Mouse (Mus musculus): ENCODE data around the gene Rabgap1. TPM values are rescaled to one million over a fixed set of nuclear protein-coding genes. Genes with fewer than 3 reads are reported as not detected.

Rabgap1 gene
- polyA plus RNA-seq, 1 experiment from 2014 or later = 14.1 TPM

DNA sequence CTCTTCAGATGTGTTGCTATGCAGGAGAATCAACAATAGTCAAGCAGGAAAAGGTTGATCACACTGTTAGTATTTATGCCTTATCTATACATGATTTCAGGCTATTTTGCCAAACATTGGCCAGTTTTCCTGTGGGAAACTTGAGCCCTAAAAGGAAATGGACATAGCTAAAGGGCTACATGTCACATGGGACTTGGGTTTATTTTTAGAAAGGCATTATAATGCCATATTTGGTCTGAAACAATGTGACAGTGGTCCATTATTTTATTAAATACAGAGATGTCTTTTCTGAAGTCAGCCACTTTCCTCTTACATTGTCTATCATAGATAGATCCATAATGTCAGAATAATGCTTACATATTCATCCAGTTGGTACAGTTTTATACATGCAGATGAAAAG lies 84.5 kb downstream of the Rabgap1 start:
- Histone ChIP-seq H3K27ac (ENCODE audit: low read depth, low read length) (no peak overlapping the region), H3K4me1 (replicated peaks; ENCODE audit: control insufficient read depth, insufficient read depth, low read length) (peaks cover 5% of the 10 kb centered on the region; the same call in 1 of the 2 replicates), H3K27me3 (replicated peaks; ENCODE audit: control insufficient read depth, insufficient read depth, low read length) (no peaks in the 10 kb centered on the region), H3K9ac (ENCODE audit: low read depth, low read length) (no peak overlapping the region), H3K4me3 (ENCODE audit: low read depth, low read length) (no peak overlapping the region), H3K36me3 (ENCODE audit: control insufficient read depth, insufficient read depth) (0 out of 2 replicates have a peak, but pooled peaks cover 13% of the 10 kb centered on the region), H3K9me3 (ENCODE audit: control insufficient read depth) (no peaks in the 10 kb centered on the region), H3K4me2 (replicated peaks; ENCODE audit: low read depth) (no peak overlapping the region)
- ATAC-seq = no peak
- TF ChIP-seq CTCF (IDR thresholded peaks at IDR 0.05; ENCODE audit: low read depth) = no peak

DNA sequence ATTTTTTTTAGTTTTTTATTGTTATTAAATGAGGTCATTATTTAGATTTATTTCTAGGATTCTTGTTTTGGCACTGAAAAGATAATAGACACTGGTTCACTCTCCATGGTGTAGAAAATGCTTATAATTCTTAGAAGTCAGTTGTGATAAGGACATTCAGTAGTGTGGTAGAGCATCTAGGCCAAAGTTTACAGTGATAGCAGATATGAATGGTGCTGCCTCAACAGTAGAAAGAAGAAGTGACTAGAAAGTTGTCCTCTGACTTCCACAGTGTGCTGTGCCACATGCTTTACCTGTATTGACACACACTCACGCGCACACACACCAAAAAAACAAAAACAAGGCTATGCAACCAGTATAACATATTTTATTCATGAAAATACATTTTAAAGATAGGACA lies 86.3 kb downstream of the Rabgap1 start:
- Histone ChIP-seq H3K27me3 (replicated peaks; ENCODE audit: control insufficient read depth, insufficient read depth, low read length) (no peaks in the 10 kb centered on the region), H3K9me3 (ENCODE audit: control insufficient read depth) (no peaks in the 10 kb centered on the region), H3K4me3 (ENCODE audit: low read depth, low read length) (no peak overlapping the region), H3K4me1 (replicated peaks; ENCODE audit: control insufficient read depth, insufficient read depth, low read length) (peaks cover 5% of the 10 kb centered on the region; the same call in 1 of the 2 replicates), H3K27ac (ENCODE audit: low read depth, low read length) (no peak overlapping the region), H3K4me2 (replicated peaks; ENCODE audit: low read depth) (no peak overlapping the region), H3K9ac (ENCODE audit: low read depth, low read length) (no peak overlapping the region), H3K36me3 (ENCODE audit: control insufficient read depth, insufficient read depth) (peaks cover 6% of the 10 kb centered on the region)
- ATAC-seq = peak; percentile 31; the same call in 1 of the 2 replicates
- WGBS = 94% methylated on average over 2 of the region's 2 CpGs
- TF ChIP-seq CTCF (IDR thresholded peaks at IDR 0.05; ENCODE audit: low read depth) = no peak

DNA sequence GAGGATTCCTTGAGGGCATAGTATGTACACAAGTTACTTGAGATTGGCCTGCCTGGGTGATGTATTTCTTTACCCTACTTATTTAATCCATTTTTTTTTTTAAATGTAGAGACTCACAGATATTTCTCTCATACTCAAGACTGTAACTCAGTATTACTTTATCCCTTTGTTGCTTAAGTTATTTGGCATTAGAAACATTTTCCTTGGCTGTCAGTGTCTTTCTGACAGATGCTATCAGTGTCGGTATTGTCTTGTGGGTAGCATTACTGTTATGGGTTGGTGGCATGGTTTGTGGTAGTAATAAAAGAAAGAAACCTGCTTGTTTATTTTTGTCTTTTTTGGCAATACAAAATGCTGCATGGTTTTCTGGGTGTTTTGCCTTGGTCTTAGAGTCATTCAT lies 87.7 kb downstream of the Rabgap1 start:
- no peak for ATAC-seq
- Histone ChIP-seq H3K36me3 (ENCODE audit: control insufficient read depth, insufficient read depth) (peaks cover 6% of the 10 kb centered on the region), H3K4me2 (replicated peaks; ENCODE audit: low read depth) (no peak overlapping the region), H3K9me3 (ENCODE audit: control insufficient read depth) (no peaks in the 10 kb centered on the region), H3K4me1 (replicated peaks; ENCODE audit: control insufficient read depth, insufficient read depth, low read length) (peaks cover 5% of the 10 kb centered on the region; the same call in 1 of the 2 replicates), H3K27me3 (replicated peaks; ENCODE audit: control insufficient read depth, insufficient read depth, low read length) (no peaks in the 10 kb centered on the region), H3K4me3 (ENCODE audit: low read depth, low read length) (no peak overlapping the region), H3K27ac (ENCODE audit: low read depth, low read length) (no peak overlapping the region), H3K9ac (ENCODE audit: low read depth, low read length) (no peak overlapping the region)
- 96% methylated on average over 1 of the region's 1 CpGs for WGBS
- no peak for TF ChIP-seq CTCF (IDR thresholded peaks at IDR 0.05; ENCODE audit: low read depth)

DNA sequence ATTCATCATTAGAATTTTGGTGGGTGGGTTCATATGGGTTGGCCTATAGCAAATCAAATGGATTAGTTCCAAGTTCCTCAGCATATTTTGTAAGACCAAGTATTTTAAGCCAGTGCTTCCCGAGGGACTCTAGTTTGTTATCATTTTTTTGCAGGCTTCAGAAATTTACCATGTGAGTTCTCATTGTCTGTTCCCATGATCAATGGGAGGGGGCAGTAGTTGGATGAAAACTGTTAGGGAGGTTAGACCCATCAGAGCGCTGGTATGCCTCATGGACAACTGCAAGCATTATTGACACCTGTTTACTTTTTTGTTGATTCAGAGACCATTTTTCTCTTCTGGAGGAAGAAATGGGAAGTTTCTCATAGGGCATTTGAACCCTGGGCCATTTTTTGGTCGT lies 88.6 kb downstream of the Rabgap1 start:
- no peak for ATAC-seq
- peaks cover 6% of the 10 kb centered on the region for H3K36me3 ChIP-seq (ENCODE audit: control insufficient read depth, insufficient read depth)
- peaks cover 5% of the 10 kb centered on the region; the same call in 1 of the 2 replicates for H3K4me1 ChIP-seq (replicated peaks; ENCODE audit: control insufficient read depth, insufficient read depth, low read length)
- no peak overlapping the region for H3K9ac ChIP-seq (ENCODE audit: low read depth, low read length)
- H3K27ac ChIP-seq (ENCODE audit: low read depth, low read length) = no peak overlapping the region
- 75% methylated on average over 3 of the region's 3 CpGs for WGBS
- no peaks in the 10 kb centered on the region for H3K27me3 ChIP-seq (replicated peaks; ENCODE audit: control insufficient read depth, insufficient read depth, low read length)
- H3K4me2 ChIP-seq (replicated peaks; ENCODE audit: low read depth) = no peak overlapping the region
- H3K9me3 ChIP-seq (ENCODE audit: control insufficient read depth) = no peaks in the 10 kb centered on the region
- TF ChIP-seq CTCF (IDR thresholded peaks at IDR 0.05; ENCODE audit: low read depth) = no peak
- no peak overlapping the region for H3K4me3 ChIP-seq (ENCODE audit: low read depth, low read length)

DNA sequence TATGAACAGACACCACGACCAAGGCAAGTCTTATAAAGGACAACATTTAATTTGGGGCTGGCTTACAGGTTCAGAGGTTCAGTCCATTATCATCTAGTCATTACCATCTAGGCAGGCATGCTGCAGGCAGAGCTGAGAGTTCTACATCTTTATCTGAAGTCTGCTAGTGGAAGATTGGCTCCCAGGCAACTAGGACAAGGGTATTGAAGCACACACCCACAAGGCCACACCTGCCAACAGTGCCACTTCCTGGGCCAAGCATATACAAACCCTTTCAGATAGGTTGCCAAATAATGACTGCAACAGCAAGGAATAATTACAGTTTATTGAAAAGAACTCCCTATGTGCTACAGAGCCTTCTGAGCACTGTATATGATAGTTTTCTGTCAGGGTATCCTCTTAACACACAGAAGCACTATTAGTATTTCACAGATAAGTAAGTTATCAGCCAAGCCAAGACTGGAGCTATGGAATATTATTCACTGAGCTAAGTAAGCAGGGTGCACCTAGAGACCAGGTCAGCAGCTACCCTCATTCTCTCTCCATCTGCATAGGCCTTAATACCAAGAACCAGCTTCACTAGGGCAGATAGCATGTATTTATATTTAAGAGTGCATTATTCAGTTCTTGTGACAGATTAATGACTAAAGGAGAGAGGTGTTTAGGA lies 106.4 kb downstream of the Rabgap1 start:
- Histone ChIP-seq H3K4me3 (ENCODE audit: low read depth, low read length) (no peak overlapping the region), H3K9me3 (ENCODE audit: control insufficient read depth) (0 out of 2 replicates have a peak, but pooled peaks cover 2% of the 10 kb centered on the region), H3K27ac (ENCODE audit: low read depth, low read length) (no peak overlapping the region), H3K36me3 (ENCODE audit: control insufficient read depth, insufficient read depth) (peaks cover 56% of the 10 kb centered on the region), H3K4me2 (replicated peaks; ENCODE audit: low read depth) (no peak overlapping the region), H3K4me1 (replicated peaks; ENCODE audit: control insufficient read depth, insufficient read depth, low read length) (no peaks in the 10 kb centered on the region), H3K9ac (ENCODE audit: low read depth, low read length) (no peak overlapping the region), H3K27me3 (replicated peaks; ENCODE audit: control insufficient read depth, insufficient read depth, low read length) (no peaks in the 10 kb centered on the region)
- 75% methylated on average over 1 of the region's 1 CpGs for WGBS
- TF ChIP-seq CTCF (IDR thresholded peaks at IDR 0.05; ENCODE audit: low read depth) = no peak
- no peak for ATAC-seq

DNA sequence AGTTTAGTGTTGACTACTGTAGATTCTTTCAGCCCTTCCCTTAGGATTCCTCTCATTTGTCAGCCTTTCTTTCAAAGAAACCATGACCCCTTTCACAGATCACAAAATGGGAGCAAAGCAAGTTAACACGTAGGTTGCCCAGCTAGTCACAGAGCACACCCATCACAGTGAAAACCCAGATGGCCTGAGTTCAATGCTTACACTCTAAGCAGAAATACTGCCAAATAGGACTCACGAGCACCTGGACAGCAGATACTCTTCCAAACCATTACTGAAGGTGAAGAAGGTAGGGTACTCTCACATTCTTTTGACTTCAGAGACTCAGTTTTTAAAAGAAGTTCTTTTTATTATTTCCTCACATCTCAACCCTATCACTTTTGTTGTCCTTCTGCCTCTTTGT lies 113.3 kb downstream of the Rabgap1 start:
- H3K9ac ChIP-seq (ENCODE audit: low read depth, low read length) = no peak overlapping the region
- no peak for ATAC-seq
- H3K9me3 ChIP-seq (ENCODE audit: control insufficient read depth) = 0 out of 2 replicates have a peak, but pooled peaks cover 2% of the 10 kb centered on the region
- no peak for TF ChIP-seq CTCF (IDR thresholded peaks at IDR 0.05; ENCODE audit: low read depth)
- WGBS = 81% methylated on average over 2 of the region's 2 CpGs
- no peaks in the 10 kb centered on the region for H3K4me1 ChIP-seq (replicated peaks; ENCODE audit: control insufficient read depth, insufficient read depth, low read length)
- H3K27me3 ChIP-seq (replicated peaks; ENCODE audit: control insufficient read depth, insufficient read depth, low read length) = no peaks in the 10 kb centered on the region
- no peak overlapping the region for H3K4me3 ChIP-seq (ENCODE audit: low read depth, low read length)
- H3K27ac ChIP-seq (ENCODE audit: low read depth, low read length) = no peak overlapping the region
- peaks cover 66% of the 10 kb centered on the region for H3K36me3 ChIP-seq (ENCODE audit: control insufficient read depth, insufficient read depth)
- no peak overlapping the region for H3K4me2 ChIP-seq (replicated peaks; ENCODE audit: low read depth)
